20 mouse cellular contexts compared by ENCODE assay signal in genomic region chr8:103245864-103246263, GRCm38 (mm10).
DNase-seq lines count a peak whose midpoint lies in the region; ATAC-seq lines count a peak whose summit lies in the region.
"Had no signal": no experiment of that assay in that cellular context is flagged by ENCODE, and none has a peak within 500 bp of the region (broad histone marks: within the 10 kb centered on the region; RNA-seq: fewer than 3 reads in every experiment).

No protein-coding gene starts in this region.

- H3K36me3 ChIP-seq in hindbrain, embryonic 10.5 days = no peaks in the 10 kb centered on the region
- H3K36me3 ChIP-seq in hindbrain, embryonic 14.5 days (replicated peaks; ENCODE audit: control insufficient read depth, insufficient read depth) = no peaks in the 10 kb centered on the region
- no peaks in the 10 kb centered on the region for H3K36me3 ChIP-seq in forebrain, embryonic 16.5 days (ENCODE audit: control insufficient read depth, insufficient read depth)
- H3K36me3 ChIP-seq: embryonic facial prominence, embryonic 13.5 days had no signal

- no peak overlapping the region for H3K27ac ChIP-seq in hindbrain, embryonic 10.5 days
- H3K27ac ChIP-seq in hindbrain, embryonic 14.5 days = no peak overlapping the region
- H3K27ac ChIP-seq in forebrain, embryonic 16.5 days (ENCODE audit: low read length) = no peak overlapping the region
- H3K27ac ChIP-seq: embryonic facial prominence, embryonic 13.5 days; heart, adult 2 months; kidney, postnatal 0 days had no signal

- peaks cover 8% of the 10 kb centered on the region for H3K4me1 ChIP-seq in hindbrain, embryonic 10.5 days (replicated peaks)
- H3K4me1 ChIP-seq in hindbrain, embryonic 14.5 days (replicated peaks; ENCODE audit: control insufficient read depth, insufficient read depth, low read length) = no peaks in the 10 kb centered on the region
- H3K4me1 ChIP-seq in forebrain, embryonic 16.5 days (replicated peaks; ENCODE audit: control insufficient read depth, insufficient read depth, low read length) = 0 out of 2 replicates have a peak, but pooled peaks cover 2% of the 10 kb centered on the region

- H3K9me3 ChIP-seq in hindbrain, embryonic 10.5 days = no peaks in the 10 kb centered on the region
- no peaks in the 10 kb centered on the region for H3K9me3 ChIP-seq in hindbrain, embryonic 14.5 days (ENCODE audit: control insufficient read depth, low read length)
- H3K9me3 ChIP-seq in forebrain, embryonic 16.5 days (ENCODE audit: control insufficient read depth, low read length) = no peaks in the 10 kb centered on the region
- H3K9me3 ChIP-seq: embryonic facial prominence, embryonic 13.5 days had no signal

- no peak for ATAC-seq in hindbrain, embryonic 14.5 days (ENCODE audit: low FRiP score)
- ATAC-seq in forebrain, embryonic 16.5 days = 0 out of 2 replicates have a peak, but pooled peaks have one; percentile 4
- ATAC-seq: lung, postnatal 0 days had no signal

- H3K27me3 ChIP-seq in hindbrain, embryonic 10.5 days (ENCODE audit: insufficient read depth, poor library complexity, severe bottlenecking) = no peaks in the 10 kb centered on the region
- no peaks in the 10 kb centered on the region for H3K27me3 ChIP-seq in hindbrain, embryonic 14.5 days (ENCODE audit: control insufficient read depth, insufficient read depth, low read length)
- H3K27me3 ChIP-seq in forebrain, embryonic 16.5 days (replicated peaks; ENCODE audit: control insufficient read depth, insufficient read depth, low read length) = no peaks in the 10 kb centered on the region
- H3K27me3 ChIP-seq: embryonic facial prominence, embryonic 13.5 days had no signal

- DNase-seq in hindbrain, embryonic 10.5 days (ENCODE audit: low spot score) = peak; percentile 7
- no peak for DNase-seq in hindbrain, embryonic 14.5 days (ENCODE audit: low spot score)
- peak; percentile 34 for DNase-seq in embryo, embryonic 10.5 days (ENCODE audit: low spot score)
- peak; percentile 35 for DNase-seq in mesoderm, embryonic 11.5 days (ENCODE audit: low read depth, low spot score)
- no peak for DNase-seq in heart, postnatal 10 days
- no peak for DNase-seq in lung, postnatal 14 days
- DNase-seq: adrenal gland, postnatal 25 days; B cell, adult 2 months; cerebellum, adult 11-12 months; cerebellum, postnatal 36 days; gastrocnemius, postnatal 25 days; heart, adult 2 months; kidney, adult 18-20 months; layer of hippocampus, postnatal 36 days; liver; right cerebral cortex, postnatal 4 days had no signal

- WGBS in hindbrain, embryonic 10.5 days = 35% methylated on average over 9 of the region's 9 CpGs
- WGBS in hindbrain, embryonic 14.5 days = 25% methylated on average over 9 of the region's 9 CpGs
- WGBS in forebrain, embryonic 16.5 days = 14% methylated on average over 9 of the region's 9 CpGs

- intact Hi-C loops in heart, postnatal 10 days (cut with DNase I) = no loop called here

- no peak overlapping the region for H3K4me2 ChIP-seq in hindbrain, embryonic 14.5 days (replicated peaks)
- no peak overlapping the region for H3K4me2 ChIP-seq in forebrain, embryonic 16.5 days (ENCODE audit: low read length)
- H3K4me2 ChIP-seq: embryonic facial prominence, embryonic 13.5 days had no signal

- H3K9ac ChIP-seq in hindbrain, embryonic 14.5 days = no peak overlapping the region
- H3K9ac ChIP-seq in forebrain, embryonic 16.5 days (replicated peaks; ENCODE audit: low read depth, low read length) = no peak overlapping the region
- H3K9ac ChIP-seq: embryonic facial prominence, embryonic 13.5 days had no signal

- no peak overlapping the region for H3K4me3 ChIP-seq in hindbrain, embryonic 10.5 days
- no peak overlapping the region for H3K4me3 ChIP-seq in hindbrain, embryonic 14.5 days (replicated peaks; ENCODE audit: low read length)
- no peak overlapping the region for H3K4me3 ChIP-seq in forebrain, embryonic 16.5 days (replicated peaks; ENCODE audit: low read length)
- H3K4me3 ChIP-seq: embryonic facial prominence, embryonic 13.5 days; heart, adult 2 months had no signal

Comparison
In these comparisons a context has a peak if more than half of its experiments do, and no peak if none do; other contexts are left out.
1. DNase-seq: peak in hindbrain, embryonic 10.5 days (single experiment), embryo, embryonic 10.5 days (single experiment) and mesoderm, embryonic 11.5 days (single experiment); none in hindbrain, embryonic 14.5 days (single experiment), heart, postnatal 10 days (0 of 2) and lung, postnatal 14 days (single experiment).